Mouse (Mus musculus) CH12.LX (cell line): ENCODE measurements at regions not wholly inside any gene's neighbourhood (a gene's known extent, or its start where the extent isn't known, plus 50 kb on each side); places are given as distances from the start of the nearest gene placed in this dataset.

Source experiments
- DNase-seq: peaks from one replicate; pipeline ENCODE4 v3.0.0-alpha.2; 2013; ENCODE audit errors: extremely low read depth
- H3K27ac ChIP-seq: 2 replicates; pipeline ENCODE4 v1.5.1; 2012; ENCODE audit warnings: low read depth, mild to moderate bottlenecking, control low read depth, moderate library complexity; ENCODE audit not compliant: insufficient read depth
- H3K27me3 ChIP-seq: replicated peaks from 2 replicates; pipeline ENCODE3; 2012; ENCODE audit warnings: inconsistent platforms
- H3K36me3 ChIP-seq, 2 experiments: replicated peaks in 1 of 2; 2 replicates each; pipeline versions ENCODE3 to v1.6.1; 2012; ENCODE audit warnings: inconsistent platforms in 1 of 2, low read length in 1 of 2, mild to moderate bottlenecking in 1 of 2, mixed read lengths in 1 of 2, moderate library complexity in 1 of 2; ENCODE audit not compliant: control insufficient read depth in 1 of 2, insufficient read depth in 1 of 2
- H3K4me1 ChIP-seq, 2 experiments: 2 replicates each; pipeline ENCODE4 v1.6.1; 2012; ENCODE audit warnings: inconsistent platforms in 1 of 2, moderate library complexity in 1 of 2; ENCODE audit not compliant: insufficient read depth in 2 of 2, control insufficient read depth in 1 of 2
- H3K4me2 ChIP-seq: 2 replicates; pipeline ENCODE4 v1.6.1; 2012; ENCODE audit warnings: low read depth, mild to moderate bottlenecking, control low read depth; ENCODE audit not compliant: poor library complexity, insufficient read depth, severe bottlenecking
- H3K4me3 ChIP-seq, 3 experiments: fragments of 150-350 bp in 1 of 3; sonication (generic) in 1 of 3; replicated peaks in 1 of 3; 2 replicates each; pipeline versions ENCODE3 to v1.5.1; 2011 to 2012; ENCODE audit warnings: low read depth in 2 of 3, low read length in 2 of 3, mild to moderate bottlenecking in 2 of 3, moderate library complexity in 2 of 3, control low read depth in 1 of 3, improper control_type of control experiment in 1 of 3, inconsistent platforms in 1 of 3, mixed read lengths in 1 of 3; ENCODE audit not compliant: poor library complexity in 1 of 3
- H3K79me2 ChIP-seq: replicated peaks from 2 replicates; pipeline ENCODE4 v1.6.1; 2012; ENCODE audit warnings: mild to moderate bottlenecking, moderate library complexity; ENCODE audit not compliant: control insufficient read depth, poor library complexity, insufficient read depth, severe bottlenecking; ENCODE audit errors: extremely low read depth
- H3K9ac ChIP-seq: 2 replicates; pipeline ENCODE4 v1.6.1; 2012; ENCODE audit warnings: low read depth, mild to moderate bottlenecking, control low read depth, moderate library complexity; ENCODE audit not compliant: insufficient read depth
- H3K9me3 ChIP-seq: replicated peaks from 2 replicates; pipeline ENCODE3; 2012; ENCODE audit warnings: low read length, inconsistent platforms, mixed read lengths
- E2F4 ChIP-seq: IDR thresholded peaks from 2 replicates; pipeline ENCODE4 v1.6.1; 2011; ENCODE audit warnings: low read depth, low read length, improper control_type of control experiment; ENCODE audit not compliant: insufficient replicate concordance
- ELF1 ChIP-seq: IDR thresholded peaks from 2 replicates; pipeline ENCODE4 v1.6.1; 2014; ENCODE audit warnings: low read depth, mild to moderate bottlenecking, inconsistent platforms, low read length, improper control_type of control experiment
- EP300 ChIP-seq: IDR thresholded peaks from 2 replicates; pipeline ENCODE4 v1.6.1; 2011; ENCODE audit warnings: low read length, improper control_type of control experiment
- ETS1 ChIP-seq: conservative IDR thresholded peaks from 2 replicates; pipeline ENCODE4 v1.6.1; 2012; ENCODE audit warnings: low read depth, mild to moderate bottlenecking, inconsistent platforms, low read length, improper control_type of control experiment, moderate library complexity
- GABPA ChIP-seq: IDR thresholded peaks from 2 replicates; pipeline ENCODE4 v1.6.1; 2012; ENCODE audit warnings: low read depth, low read length, improper control_type of control experiment, inconsistent platforms; ENCODE audit not compliant: insufficient replicate concordance
- HCFC1 ChIP-seq: IDR thresholded peaks from 2 replicates; pipeline ENCODE4 v1.6.1; 2012; ENCODE audit warnings: low read depth, mild to moderate bottlenecking, inconsistent platforms, low read length, improper control_type of control experiment
- JUN ChIP-seq: IDR thresholded peaks from 2 replicates; pipeline ENCODE4 v1.6.1; 2011; ENCODE audit warnings: low read depth, mild to moderate bottlenecking, low read length, improper control_type of control experiment, moderate library complexity; ENCODE audit not compliant: insufficient read depth
- JUND ChIP-seq: conservative IDR thresholded peaks from 2 replicates; pipeline ENCODE4 v1.6.1; 2011; ENCODE audit warnings: low read depth, low read length, improper control_type of control experiment
- KAT2A ChIP-seq: IDR thresholded peaks from 2 replicates; pipeline ENCODE4 v1.6.1; 2012; ENCODE audit warnings: low read length, improper control_type of control experiment, inconsistent platforms; ENCODE audit not compliant: insufficient replicate concordance
- MAFK ChIP-seq: IDR thresholded peaks from 2 replicates; pipeline ENCODE4 v1.6.1; 2011; ENCODE audit warnings: low read length, improper control_type of control experiment; ENCODE audit not compliant: insufficient replicate concordance
- MAX ChIP-seq: IDR thresholded peaks from 2 replicates; pipeline ENCODE4 v1.6.1; 2011; ENCODE audit warnings: low read length, improper control_type of control experiment
- MEF2A ChIP-seq: IDR thresholded peaks from 2 replicates; pipeline ENCODE4 v1.6.1; 2014; ENCODE audit warnings: low read depth, mild to moderate bottlenecking, inconsistent platforms, low read length, improper control_type of control experiment, borderline replicate concordance
- MXI1 ChIP-seq: IDR thresholded peaks from 2 replicates; pipeline ENCODE4 v1.6.1; 2011; ENCODE audit warnings: mild to moderate bottlenecking, low read depth, low read length, improper control_type of control experiment
- NELFE ChIP-seq: IDR thresholded peaks from 2 replicates; pipeline ENCODE4 v1.6.1; 2011; ENCODE audit warnings: low read depth, low read length, improper control_type of control experiment
- NRF1 ChIP-seq: IDR thresholded peaks from 2 replicates; pipeline ENCODE4 v1.6.1; 2014; ENCODE audit warnings: low read depth, mild to moderate bottlenecking, inconsistent platforms, low read length, improper control_type of control experiment, moderate library complexity
- PAX5 ChIP-seq: IDR thresholded peaks from 2 replicates; pipeline ENCODE4 v1.6.1; 2012; ENCODE audit warnings: low read length, inconsistent platforms, mixed read lengths
- POLR2AphosphoS2 ChIP-seq: IDR thresholded peaks from 2 replicates; pipeline ENCODE4 v1.6.1; 2011; ENCODE audit warnings: low read depth, low read length, improper control_type of control experiment
- SMC3 ChIP-seq: IDR thresholded peaks from 2 replicates; pipeline ENCODE4 v1.6.1; 2011; ENCODE audit warnings: low read depth, low read length, improper control_type of control experiment
- TBP ChIP-seq: conservative IDR thresholded peaks from 2 replicates; pipeline ENCODE4 v1.6.1; 2011; ENCODE audit warnings: low read depth, low read length, improper control_type of control experiment
- UBTF ChIP-seq: IDR thresholded peaks from 2 replicates; pipeline ENCODE4 v1.6.1; 2012; ENCODE audit warnings: low read depth, mild to moderate bottlenecking, inconsistent platforms, low read length, improper control_type of control experiment, moderate library complexity
- USF1 ChIP-seq: IDR thresholded peaks from 2 replicates; pipeline ENCODE4 v1.6.1; 2014; ENCODE audit warnings: low read depth, mild to moderate bottlenecking, inconsistent platforms, low read length, improper control_type of control experiment
- USF2 ChIP-seq: conservative IDR thresholded peaks from 2 replicates; pipeline ENCODE4 v1.6.1; 2011; ENCODE audit warnings: low read depth, low read length, improper control_type of control experiment
- ZC3H11A ChIP-seq: IDR thresholded peaks from 2 replicates; pipeline ENCODE4 v1.6.1; 2012; ENCODE audit warnings: low read depth, mild to moderate bottlenecking, inconsistent platforms, low read length, improper control_type of control experiment
- ZKSCAN1 ChIP-seq: IDR thresholded peaks from 2 replicates; pipeline ENCODE4 v1.6.1; 2012; ENCODE audit warnings: low read depth, inconsistent platforms, low read length, improper control_type of control experiment, borderline replicate concordance
- ZMIZ1 ChIP-seq: IDR thresholded peaks from 2 replicates; pipeline ENCODE4 v1.6.1; 2012; ENCODE audit warnings: low read depth, mild to moderate bottlenecking, inconsistent platforms, low read length, improper control_type of control experiment
- ZNF384 ChIP-seq: IDR thresholded peaks from 2 replicates; pipeline ENCODE4 v1.6.1; 2012; ENCODE audit warnings: low read depth, low read length, improper control_type of control experiment, inconsistent platforms
- dilution Hi-C: fragments of 300-500 bp; cut with MboI; formaldehyde crosslinking; loops from 2 replicates; pipeline ENCODE4 v1.14.3; 2020; ENCODE audit warnings: low sequenced_read_pairs; ENCODE audit not compliant: extremely low pct_unique_long_range_greater_than_20kb, extremely low pct_ligation_motif_present
- in situ Hi-C: fragments of 300-500 bp; cut with MboI; formaldehyde crosslinking; loops from 3 replicates; pipeline ENCODE4 v1.14.3; 2019; ENCODE audit warnings: low sequenced_read_pairs, low pct_ligation_motif_present, low pct_unique_long_range_greater_than_20kb, mixed read lengths

DNA sequence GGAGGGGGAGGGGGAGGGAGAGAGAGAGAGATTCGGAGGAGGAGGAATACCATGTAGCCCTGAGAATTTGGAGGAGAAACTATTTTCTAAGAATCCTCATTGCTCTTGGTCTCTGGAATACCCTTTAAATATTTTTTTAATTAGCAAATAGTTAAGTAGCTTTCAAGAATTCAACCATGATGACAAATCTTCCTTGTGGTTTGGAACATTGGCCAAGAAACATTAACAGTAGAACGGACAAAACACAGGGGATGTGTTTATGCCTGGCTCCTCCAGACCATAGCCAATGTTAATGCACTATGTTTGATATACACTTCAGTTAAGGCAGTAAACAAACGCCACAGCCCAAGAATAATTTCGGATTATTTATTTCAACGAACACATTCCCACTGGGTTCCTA is 110.8 kb upstream of the Sem1 start:
- Histone ChIP-seq H3K36me3 (no peaks in the 10 kb centered on the region), H3K27me3 (no peaks in the 10 kb centered on the region), H3K9me3 (no peaks in the 10 kb centered on the region), H3K4me3 (no peak overlapping the region), H3K9ac (no peak overlapping the region), H3K4me2 (no peak overlapping the region), H3K27ac (no peak overlapping the region), H3K4me1 (peaks cover 7 to 25% of the 10 kb centered on the region in 2 experiments; a peak in 3 of 4 replicates), H3K79me2 (no peaks in the 10 kb centered on the region)
- in situ Hi-C loops (no loop called here), dilution Hi-C loops (no loop called here)
- TF ChIP-seq USF1 (no peak), GABPA (no peak), ELF1 (no peak), TBP (no peak), PAX5 (no peak), NRF1 (no peak), KAT2A (no peak), MAFK (no peak), MXI1 (no peak), NELFE (no peak), SMC3 (no peak), ZMIZ1 (no peak), POLR2AphosphoS2 (no peak), UBTF (no peak), E2F4 (no peak)
- DNase-seq = no peak

DNA sequence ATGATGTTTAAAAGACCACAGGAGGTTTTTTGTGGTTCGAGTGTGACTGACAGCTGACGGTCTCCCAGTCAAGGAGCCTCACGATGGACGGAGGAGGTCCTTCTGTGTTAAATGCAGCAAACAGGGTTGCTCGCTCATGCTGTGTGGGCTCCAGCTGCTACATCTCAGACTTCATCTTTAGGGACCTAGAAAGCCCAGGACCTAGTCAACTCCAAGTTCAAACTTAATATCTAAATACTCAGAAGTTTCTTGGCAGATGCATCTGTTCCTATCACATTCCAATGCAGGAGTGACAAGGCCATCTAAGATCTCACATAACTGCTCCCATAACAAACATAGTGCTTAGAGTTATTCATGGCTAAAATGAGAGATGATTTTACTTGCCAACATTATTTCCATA is 111.7 kb upstream of the Sem1 start:
- no peaks in the 10 kb centered on the region for H3K27me3 ChIP-seq
- H3K27ac ChIP-seq = no peak overlapping the region
- H3K4me1 ChIP-seq = peaks cover 7 to 25% of the 10 kb centered on the region in 2 experiments; a peak in 3 of 4 replicates
- H3K9ac ChIP-seq = no peak overlapping the region
- TF ChIP-seq HCFC1 = no peak
- no peak for TF ChIP-seq ELF1
- TF ChIP-seq USF2 = no peak
- no peak for TF ChIP-seq ETS1
- no peak for TF ChIP-seq MAX
- no peak for TF ChIP-seq ZNF384
- TF ChIP-seq ZC3H11A = no peak
- no peak for TF ChIP-seq JUND
- no peak for TF ChIP-seq EP300
- TF ChIP-seq ZMIZ1 = no peak
- TF ChIP-seq MEF2A = no peak
- no peak for TF ChIP-seq POLR2AphosphoS2
- no peak for TF ChIP-seq MAFK
- TF ChIP-seq TBP = no peak
- TF ChIP-seq NELFE = no peak
- TF ChIP-seq MXI1 = no peak
- TF ChIP-seq JUN = no peak
- no peak for TF ChIP-seq ZKSCAN1
- TF ChIP-seq, all 38 proteins: peak for 0
- no peaks in the 10 kb centered on the region for H3K36me3 ChIP-seq
- no peak overlapping the region for H3K4me2 ChIP-seq
- H3K4me3 ChIP-seq = no peak overlapping the region
- dilution Hi-C loops (no loop called here), in situ Hi-C loops (no loop called here)
- H3K9me3 ChIP-seq = no peaks in the 10 kb centered on the region
- H3K79me2 ChIP-seq = no peaks in the 10 kb centered on the region
- DNase-seq = no peak
